Mouse (Mus musculus) adrenal gland, adult 8-10 months (tissue): Measurements from ENCODE around the gene Gm7971. TPM values are rescaled to one million over a fixed set of nuclear protein-coding genes. Genes with fewer than 3 reads are reported as not detected.
"Not testable (repeated sequence)": the region's sequence is repeated elsewhere in the genome, so short reads cannot be mapped to it uniquely, and the experiment has no call there.

Experiments used
- DNase-seq: peaks from one replicate; pipeline ENCODE4 v3.0.0; 2022
- total RNA-seq, 4 experiments: library from RNA; stranded (reverse); gene quantifications; 2 replicates each; pipeline ENCODE4 v1.2.4; 2022

Gene Gm7971
- not detected for total RNA-seq

DNA sequence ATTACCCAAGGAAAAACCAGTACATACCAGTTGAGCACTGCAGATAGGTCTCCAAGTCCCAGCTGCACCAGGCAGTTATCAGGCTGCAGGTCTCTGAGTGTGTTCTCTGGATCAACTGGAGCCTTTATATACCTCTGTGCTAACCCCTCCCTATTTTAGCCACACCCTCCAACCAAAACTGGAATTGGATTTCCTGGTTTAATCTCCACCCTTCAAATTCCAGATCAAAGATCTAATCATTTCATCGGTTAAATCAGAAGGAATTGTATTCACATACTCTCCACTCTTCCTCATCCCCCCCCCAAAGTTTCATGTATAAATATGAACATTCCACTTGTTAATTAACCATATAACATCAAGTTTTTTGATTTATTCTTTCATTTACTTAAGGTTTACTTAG, at the start of gene Gm7971:
Gene Gm7971, minus strand, starts transcription at position 101 of the 400 bp plus-strand sequence.
- DNase-seq: not testable (repeated sequence)

Other genes starting within 250 kb of the Gm7971 start
- not detected for gene D5Ertd577e, start 138.1 kb downstream of the Gm7971 start, total RNA-seq
- gene Gm3286, start 84.1 kb downstream of the Gm7971 start, total RNA-seq: not detected
- not detected for gene Gm7978, start 141.3 kb upstream of the Gm7971 start, total RNA-seq
- not detected for gene Gm7982, start 147.1 kb upstream of the Gm7971 start, total RNA-seq
- not detected for gene E330014E10Rik, start 181.1 kb upstream of the Gm7971 start, total RNA-seq